Mouse (Mus musculus) left cerebral cortex, postnatal 14 days (tissue): ENCODE results near the gene Tmx4. TPM values are rescaled to one million over a fixed set of nuclear protein-coding genes. Genes with fewer than 3 reads are reported as not detected.
"Not testable (repeated sequence)": the region's sequence is repeated elsewhere in the genome, so short reads cannot be mapped to it uniquely, and the experiment has no call there.

ENCODE experiments used
- DNase-seq, 2 experiments: peaks; one replicate each; pipeline ENCODE4 v3.0.0; 2021 to 2022; ENCODE audit warnings: low spot score in 2 of 2, mixed read lengths in 1 of 2
- intact Hi-C: fragments of 180-260 bp; cut with DNase I; formaldehyde crosslinking; loops from one replicate; pipeline ENCODE4 v1.15.1; 2025
- long read RNA-seq, 2 experiments: library from polyadenylated mRNA; stranded (forward); transcript quantifications; one replicate each; pipeline ENCODE4 v2.0.0; 2021
- total RNA-seq, 2 experiments: library from RNA; stranded (reverse); gene quantifications; 2 replicates each; pipeline ENCODE4 v1.2.3; 2021

The Tmx4 gene
- 100 to 1,000 TPM; 137 to 150 TPM for total RNA-seq
- long read RNA-seq, experiment 1, full-length matches to known transcripts = 79 of 99 reads
- long read RNA-seq, experiment 1, partial matches to known transcripts = 3 of 99 reads
- long read RNA-seq, experiment 1, other reads (novel, unspliced or antisense) = 17 of 99 reads
- long read RNA-seq, experiment 2, full-length matches to known transcripts = 61 of 77 reads
- long read RNA-seq, experiment 2, partial matches to known transcripts = 0 of 77 reads
- long read RNA-seq, experiment 2, other reads (novel, unspliced or antisense) = 16 of 77 reads

DNA sequence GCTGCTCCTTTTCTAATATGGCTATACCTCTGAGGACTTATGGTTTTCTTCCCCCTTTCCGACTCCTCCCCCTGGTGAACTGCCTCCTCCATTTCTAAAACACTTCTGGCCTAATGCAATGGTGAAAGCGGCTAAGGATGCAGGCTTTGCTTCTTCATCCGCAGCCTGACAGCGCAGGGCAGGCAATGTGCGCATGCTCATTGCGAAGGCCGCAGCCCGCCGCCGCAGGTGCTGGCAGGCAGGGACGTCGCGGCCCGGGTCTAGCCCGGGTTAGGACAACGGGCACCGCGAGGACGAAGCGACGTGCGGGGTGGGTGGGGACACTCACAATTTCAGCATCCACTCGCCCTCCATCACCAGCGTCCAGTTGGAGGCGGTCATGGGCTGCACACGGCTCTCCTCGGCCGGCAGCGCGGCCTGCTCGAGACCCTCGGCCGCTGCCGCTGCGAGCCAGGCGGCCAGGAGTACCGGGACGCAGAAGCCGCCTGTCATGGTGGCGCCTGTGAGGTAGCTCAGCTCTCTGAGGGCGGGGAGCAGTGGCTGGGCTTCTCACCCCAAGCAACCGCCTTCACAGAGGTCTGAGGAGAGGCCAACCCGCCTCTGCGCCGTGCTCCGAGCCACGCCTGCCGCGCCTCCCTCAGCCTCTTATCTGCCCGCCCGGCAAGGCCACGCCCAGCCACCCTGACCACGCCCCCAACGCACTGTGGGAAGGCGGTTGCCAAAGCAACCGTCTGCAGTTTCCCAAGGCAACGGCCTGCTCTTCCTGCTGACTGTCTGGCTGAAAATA lies at the start of gene Tmx4:
Tmx4 (minus strand) TSS at position 632 of the 787 bp plus-strand sequence.
- peak; percentile 98 for DNase-seq
- intact Hi-C loops = no loop called here

DNA sequence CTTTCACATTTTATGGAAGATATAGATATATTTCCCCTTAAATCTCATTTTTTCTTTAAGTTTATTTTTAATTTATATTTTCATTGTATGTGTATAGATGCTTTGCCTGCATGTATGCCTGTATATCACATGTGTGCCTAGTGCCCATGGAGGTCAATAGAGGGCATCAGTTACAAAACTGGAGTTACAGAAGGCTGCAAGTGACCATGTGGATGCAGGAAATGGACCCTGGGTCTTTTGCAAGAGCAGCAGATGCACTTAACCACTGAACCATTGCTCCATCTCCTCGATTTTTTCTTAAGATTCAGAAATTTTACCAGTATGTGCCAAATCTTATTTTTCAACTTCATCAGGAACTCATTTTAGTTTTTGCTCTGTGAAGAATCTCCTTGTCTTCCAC lies 48.2 kb upstream of the Tmx4 start:
- DNase-seq = no peak
- intact Hi-C loops = no loop called here

- DNase-seq = peak in 1 of 2 experiments; percentile 14
- intact Hi-C loops = no loop called here
Observed at GRCm38 (mm10) chr2:134691055-134691454, 47.1 kb upstream of the Tmx4 start.

DNA sequence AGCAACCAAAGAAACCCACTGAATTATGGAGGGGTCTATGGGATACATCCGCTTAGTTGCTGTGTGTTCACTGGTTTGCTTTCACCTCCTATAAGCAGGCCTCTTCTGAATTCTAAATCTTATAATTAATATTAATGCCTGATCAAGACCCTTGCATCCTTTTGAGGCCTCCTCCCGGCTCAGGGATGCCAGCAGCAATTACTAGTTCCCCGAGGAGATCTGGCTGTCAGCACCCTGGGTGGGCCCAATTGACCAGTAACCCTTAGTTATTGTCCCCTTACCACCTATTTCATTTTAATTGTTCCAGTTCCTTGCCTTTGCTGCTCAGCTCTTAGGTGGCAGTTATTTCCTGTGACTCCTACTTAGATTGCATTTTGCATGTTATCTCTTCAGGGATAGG lies 38.4 kb upstream of the Tmx4 start:
- DNase-seq = no peak
- intact Hi-C loops = loop anchor here (5.0 kb wide), 1 partner anchor 645 kb away; no protein-coding TSS in a partner anchor

GRCm38 (mm10) chr2:134681271-134681961 lies 37.5 kb upstream of the Tmx4 start:
- intact Hi-C loops = loop anchor here (5.0 kb wide), 1 partner anchor 646 kb away; no protein-coding TSS in a partner anchor

GRCm38 (mm10) chr2:134679567-134679966 lies 35.6 kb upstream of the Tmx4 start:
- intact Hi-C loops = loop anchor here (10.0 kb wide), 1 partner anchor 135 kb away; no protein-coding TSS in a partner anchor
- DNase-seq = no peak

More at GRCm38 (mm10) chr2:134681271-134681961, 37.5 kb upstream of the Tmx4 start:
- DNase-seq = peak; percentile 70 to 71

GRCm38 (mm10) chr2:134675465-134675864 lies 31.5 kb upstream of the Tmx4 start:
- intact Hi-C loops = loop anchor here (10.0 kb wide), 1 partner anchor 131 kb away; no protein-coding TSS in a partner anchor
- no peak for DNase-seq

GRCm38 (mm10) chr2:134673604-134674003 lies 29.7 kb upstream of the Tmx4 start:
- peak; percentile 70 to 76 for DNase-seq
- intact Hi-C loops = loop anchor here (10.0 kb wide), 1 partner anchor 129 kb away; no protein-coding TSS in a partner anchor

GRCm38 (mm10) chr2:134656477-134656876 lies 12.5 kb upstream of the Tmx4 start:
- DNase-seq = no peak
- intact Hi-C loops = no loop called here

GRCm38 (mm10) chr2:134654668-134655067 lies 10.7 kb upstream of the Tmx4 start:
- intact Hi-C loops = no loop called here
- DNase-seq = no peak

- intact Hi-C loops = no loop called here
- no peak for DNase-seq
Observed at GRCm38 (mm10) chr2:134652759-134653158, 8.8 kb upstream of the Tmx4 start.

GRCm38 (mm10) chr2:134648999-134649398 lies 5.1 kb upstream of the Tmx4 start:
- intact Hi-C loops = no loop called here
- DNase-seq = peak; percentile 46 to 62

DNA sequence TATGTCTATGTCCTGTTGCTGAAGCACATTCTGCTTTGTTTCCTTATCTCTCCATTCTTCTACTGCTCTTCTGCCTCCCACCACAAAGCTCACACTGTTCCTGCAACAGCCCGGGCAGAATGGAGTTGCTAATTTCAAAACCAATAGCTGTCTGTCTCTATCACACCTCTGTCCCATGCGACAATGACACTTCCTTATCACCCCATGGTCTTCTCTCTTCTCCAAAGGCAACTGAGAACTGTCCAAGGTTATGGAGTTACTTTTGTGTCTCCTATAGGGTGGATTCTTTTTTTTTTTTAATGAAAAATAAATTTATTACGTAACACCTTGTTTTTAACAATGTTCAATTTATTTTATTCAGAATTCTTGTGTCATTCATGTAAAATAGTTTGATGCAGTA lies 1.8 kb upstream of the Tmx4 start:
- intact Hi-C loops = no loop called here
- DNase-seq = no peak

GRCm38 (mm10) chr2:134645166-134645565 lies 1.2 kb upstream of the Tmx4 start:
- DNase-seq = no peak
- intact Hi-C loops = no loop called here

DNA sequence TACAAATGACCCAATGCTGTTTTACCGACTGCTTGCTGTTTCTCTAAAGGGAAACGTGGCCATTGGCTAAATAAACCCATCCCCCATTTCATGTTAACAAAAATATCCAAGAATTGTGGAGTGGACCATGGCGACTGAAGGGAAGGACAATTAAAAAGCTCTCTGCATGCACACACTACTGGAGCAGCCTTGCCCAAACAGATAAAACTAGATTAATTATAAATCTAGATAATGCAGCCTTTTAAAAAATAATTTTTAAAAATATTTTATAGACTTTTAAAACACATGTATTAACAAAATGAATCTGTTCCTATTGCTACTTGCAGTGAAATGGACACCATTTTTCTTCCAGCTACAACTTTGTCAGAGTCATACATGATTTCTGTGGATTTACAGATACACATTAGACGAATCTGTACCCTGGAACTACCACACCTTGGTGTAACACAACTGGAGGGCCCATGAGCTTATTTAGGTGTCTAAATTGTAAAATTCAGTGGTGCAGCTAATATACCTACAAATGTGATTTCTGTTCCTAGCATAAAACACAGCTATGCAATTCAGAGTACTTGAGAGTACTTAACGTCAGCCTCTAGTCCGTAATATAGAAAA lies 462 bp upstream of the Tmx4 start:
- intact Hi-C loops = no loop called here
- DNase-seq = no peak

GRCm38 (mm10) chr2:134642377-134642776 lies 1.6 kb downstream of the Tmx4 start:
- DNase-seq = no peak
- intact Hi-C loops = no loop called here

GRCm38 (mm10) chr2:134641372-134641771 lies 2.6 kb downstream of the Tmx4 start:
- intact Hi-C loops = no loop called here
- no peak for DNase-seq

DNA sequence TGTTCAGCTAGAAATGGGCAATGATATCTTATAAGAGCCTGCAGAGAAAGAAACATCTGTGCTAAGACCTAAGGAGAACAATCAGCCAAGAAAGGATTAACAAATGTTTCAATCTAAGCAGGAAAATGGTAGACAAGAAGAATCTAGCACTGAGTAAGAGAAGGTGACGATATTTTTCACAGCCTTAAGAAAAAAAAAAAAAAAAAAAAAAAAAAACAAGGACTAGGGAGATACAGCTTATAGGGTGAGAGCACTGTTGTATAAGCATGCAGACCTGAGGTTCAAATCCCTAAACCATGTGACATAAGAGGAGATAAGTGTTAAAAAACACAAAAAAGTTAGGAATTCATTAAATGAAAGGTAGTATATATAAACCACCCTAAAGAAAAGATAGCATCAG lies 3.5 kb downstream of the Tmx4 start:
- intact Hi-C loops = no loop called here
- DNase-seq = no peak

- DNase-seq, intact Hi-C loops: not testable (repeated sequence)
Observed at GRCm38 (mm10) chr2:134628541-134628940, 15.4 kb downstream of the Tmx4 start.
